Mouse (Mus musculus): ENCODE data around the gene 1700061G19Rik. TPM values are rescaled to one million over a fixed set of nuclear protein-coding genes. Genes with fewer than 3 reads are reported as not detected.
A peak's percentile ranks its signal among the peaks of the same experiment; 100 is the strongest.

1700061G19Rik gene
- total RNA-seq (2021), result 1 to 10 TPM; 1.2 to 2.6 TPM
- long read RNA-seq, experiment 1, partial matches to known transcripts, result 0 of 6 reads
- long read RNA-seq, experiment 1, other reads (novel, unspliced or antisense), result 5 of 6 reads
- long read RNA-seq, experiment 2, partial matches to known transcripts, result 1 of 2 reads
- long read RNA-seq, experiment 2, other reads (novel, unspliced or antisense), result 1 of 2 reads

GRCm38 (mm10) chr17:56874936-56875651 is at the start of gene 1700061G19Rik:
Gene 1700061G19Rik, plus strand, starts transcription at chr17:56875477.
- DNase-seq, result peak; percentile 50

- no peak for DNase-seq
These were observed 48.6 kb upstream of the 1700061G19Rik start for GRCm38 (mm10) chr17:56826718-56827117.

GRCm38 (mm10) chr17:56829171-56829570 is 46.1 kb upstream of the 1700061G19Rik start:
- DNase-seq, result no peak

GRCm38 (mm10) chr17:56829795-56830194 is 45.5 kb upstream of the 1700061G19Rik start:
- peak; percentile 40 for DNase-seq

GRCm38 (mm10) chr17:56830411-56831110 is 44.7 kb upstream of the 1700061G19Rik start, which contains the start of gene Rfx2:
Gene Rfx2, minus strand, starts transcription at chr17:56831013.
- no peak for DNase-seq

GRCm38 (mm10) chr17:56831111-56831816 is 44.0 kb upstream of the 1700061G19Rik start:
- DNase-seq, result peak; percentile 99

GRCm38 (mm10) chr17:56832918-56833317 is 42.4 kb upstream of the 1700061G19Rik start:
- DNase-seq, result no peak

- no peak for DNase-seq
These were observed 41.9 kb upstream of the 1700061G19Rik start for GRCm38 (mm10) chr17:56833381-56833780.

- DNase-seq, result no peak
These were observed 38.9 kb upstream of the 1700061G19Rik start for GRCm38 (mm10) chr17:56836336-56836735.

- DNase-seq, result no peak
These were observed 34.8 kb upstream of the 1700061G19Rik start for GRCm38 (mm10) chr17:56840524-56840923.

- no peak for DNase-seq
These were observed 33.1 kb upstream of the 1700061G19Rik start for GRCm38 (mm10) chr17:56842173-56842572.

- DNase-seq, result no peak
These were observed 31.6 kb upstream of the 1700061G19Rik start for GRCm38 (mm10) chr17:56843678-56844077.

- no peak for DNase-seq
These were observed 26.5 kb upstream of the 1700061G19Rik start for GRCm38 (mm10) chr17:56848785-56849184.

- DNase-seq, result no peak
These were observed 25.6 kb upstream of the 1700061G19Rik start for GRCm38 (mm10) chr17:56849710-56850109.

GRCm38 (mm10) chr17:56851167-56851566 is 24.1 kb upstream of the 1700061G19Rik start:
- DNase-seq, result no peak

GRCm38 (mm10) chr17:56855421-56855820 is 19.9 kb upstream of the 1700061G19Rik start:
- DNase-seq, result no peak

- DNase-seq, result peak; percentile 81
These were observed 17.1 kb upstream of the 1700061G19Rik start for GRCm38 (mm10) chr17:56858216-56858615.

GRCm38 (mm10) chr17:56858922-56859321 is 16.4 kb upstream of the 1700061G19Rik start:
- no peak for DNase-seq

- DNase-seq, result no peak
These were observed 14.1 kb upstream of the 1700061G19Rik start for GRCm38 (mm10) chr17:56861197-56861596.

GRCm38 (mm10) chr17:56866071-56866470 is 9.2 kb upstream of the 1700061G19Rik start:
- DNase-seq, result no peak

GRCm38 (mm10) chr17:56869481-56869977 is 5.7 kb upstream of the 1700061G19Rik start:
- no peak for DNase-seq

- DNase-seq, result no peak
These were observed 4.9 kb upstream of the 1700061G19Rik start for GRCm38 (mm10) chr17:56870287-56870953.

Data from adrenal gland, postnatal 10 days (tissue).